Mouse (Mus musculus) CD4-positive, CD25-positive, alpha-beta regulatory T cell, adult 2 months (primary cell): ENCODE results near the gene Dclk2.

Source experiments
- DNase-seq: peaks from one replicate; pipeline ENCODE4 v3.0.0-alpha.2; 2012; ENCODE audit warnings: low read depth, low spot score

Dclk2 gene

GRCm38 (mm10) chr3:86799041-86799440 lies 121.6 kb downstream of the Dclk2 start:
- DNase-seq: no peak

GRCm38 (mm10) chr3:86797871-86798460 lies 122.7 kb downstream of the Dclk2 start:
- DNase-seq: no peak

DNA sequence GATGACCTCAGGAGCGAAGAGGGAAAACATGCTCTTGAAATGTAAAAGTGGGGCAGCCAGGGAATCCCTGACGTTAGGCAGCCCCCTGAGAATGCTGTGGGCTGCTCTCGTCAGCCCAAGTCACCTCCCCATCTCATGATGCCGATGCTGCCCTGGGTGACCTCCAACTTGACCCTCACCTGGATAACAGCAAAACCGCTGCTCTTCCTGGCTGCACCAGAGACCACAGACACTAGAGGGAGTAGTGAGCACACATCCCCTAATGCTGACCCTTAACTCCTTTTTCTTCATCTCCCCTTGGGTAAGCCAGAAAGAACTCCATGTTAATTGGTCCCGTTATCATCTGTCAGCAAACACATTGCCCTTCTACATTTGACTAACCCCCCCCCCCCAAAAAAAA lies 123.9 kb downstream of the Dclk2 start:
- DNase-seq: peak; percentile 48

- DNase-seq: no peak
Measured at GRCm38 (mm10) chr3:86793720-86794191, 126.9 kb downstream of the Dclk2 start.

GRCm38 (mm10) chr3:86793264-86793663 lies 127.4 kb downstream of the Dclk2 start:
- DNase-seq: no peak

GRCm38 (mm10) chr3:86789752-86790151 lies 130.9 kb downstream of the Dclk2 start:
- DNase-seq: no peak

DNA sequence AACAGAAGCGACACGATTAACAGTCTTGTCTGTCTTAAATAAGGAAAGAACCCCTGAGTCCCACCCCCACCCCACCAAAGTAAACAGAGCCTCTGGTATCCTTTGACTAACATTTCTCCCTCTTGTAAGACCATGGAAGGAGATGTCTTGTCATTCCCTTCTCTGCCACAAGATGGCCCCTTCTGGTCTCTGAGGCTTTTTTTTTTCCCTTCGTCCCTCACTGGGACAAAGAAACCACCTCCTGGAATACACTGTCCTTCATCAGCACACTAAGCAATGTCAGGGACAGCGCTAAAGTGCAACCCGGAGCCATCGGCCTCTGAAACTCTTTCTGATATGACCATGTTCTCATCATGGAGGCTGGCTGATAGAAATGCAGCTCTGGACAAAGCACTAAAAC lies 131.9 kb downstream of the Dclk2 start:
- peak; percentile 73 for DNase-seq

DNA sequence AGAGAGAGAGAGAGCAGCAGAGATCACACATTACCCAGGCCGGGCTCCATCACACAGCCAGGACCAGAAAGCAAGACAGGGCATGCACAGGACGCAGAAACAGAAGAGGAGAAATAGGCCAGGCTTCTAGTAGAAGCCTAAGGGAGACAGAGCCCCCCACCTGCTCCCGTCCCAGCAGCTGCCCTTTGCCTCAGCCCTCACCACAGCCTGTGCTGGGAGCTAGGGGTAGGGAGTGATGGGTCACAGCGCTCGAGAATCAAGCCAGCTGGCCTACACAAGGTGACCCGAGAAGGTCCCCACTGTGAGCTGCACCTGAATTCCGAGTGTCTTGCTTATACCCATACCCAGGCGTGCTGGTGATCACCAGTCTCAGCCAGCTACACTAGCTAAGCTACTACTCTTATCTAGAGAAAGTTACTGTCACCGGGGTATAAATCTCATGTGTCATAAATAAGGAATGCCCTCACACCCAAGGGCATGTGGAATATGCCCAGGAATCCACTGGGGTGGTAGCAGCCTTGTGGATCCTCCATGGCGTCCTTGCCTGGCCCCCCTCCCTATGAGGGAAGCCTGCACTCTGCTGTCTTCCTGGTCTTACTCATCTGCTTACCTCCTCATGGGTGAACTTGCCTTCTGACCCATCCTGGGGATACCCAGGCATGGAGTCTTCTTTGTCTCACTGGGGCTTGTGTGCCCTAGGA lies 133.1 kb downstream of the Dclk2 start:
- DNase-seq: no peak

DNA sequence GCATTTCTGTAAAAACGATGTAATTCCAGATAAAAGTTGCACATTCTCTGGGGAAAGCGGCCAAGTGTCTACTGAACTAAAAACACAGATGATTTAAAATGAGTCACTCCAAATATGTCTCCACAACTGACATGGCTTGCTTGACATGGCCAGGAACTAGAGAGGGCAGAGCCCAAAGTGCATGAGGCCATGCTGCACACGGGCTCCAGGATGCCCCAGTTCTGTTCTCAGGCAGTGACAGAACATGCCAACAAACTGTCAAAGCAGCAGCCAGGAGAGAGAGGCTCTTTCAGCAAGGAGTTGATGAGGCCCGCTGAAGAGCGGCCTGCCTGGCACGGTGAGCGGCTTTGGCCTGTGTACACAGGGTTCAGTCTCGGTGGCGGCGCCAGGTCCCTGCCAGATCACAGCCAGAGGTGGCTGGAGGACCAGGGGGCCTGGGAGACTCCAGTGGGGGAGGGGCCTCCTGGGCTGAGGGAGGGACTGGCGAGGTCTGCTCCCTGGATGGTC lies 133.8 kb downstream of the Dclk2 start:
- no peak for DNase-seq

- DNase-seq: no peak
Measured at GRCm38 (mm10) chr3:86786280-86786679, 134.4 kb downstream of the Dclk2 start.

GRCm38 (mm10) chr3:86784930-86785329 lies 135.7 kb downstream of the Dclk2 start:
- DNase-seq: no peak

DNA sequence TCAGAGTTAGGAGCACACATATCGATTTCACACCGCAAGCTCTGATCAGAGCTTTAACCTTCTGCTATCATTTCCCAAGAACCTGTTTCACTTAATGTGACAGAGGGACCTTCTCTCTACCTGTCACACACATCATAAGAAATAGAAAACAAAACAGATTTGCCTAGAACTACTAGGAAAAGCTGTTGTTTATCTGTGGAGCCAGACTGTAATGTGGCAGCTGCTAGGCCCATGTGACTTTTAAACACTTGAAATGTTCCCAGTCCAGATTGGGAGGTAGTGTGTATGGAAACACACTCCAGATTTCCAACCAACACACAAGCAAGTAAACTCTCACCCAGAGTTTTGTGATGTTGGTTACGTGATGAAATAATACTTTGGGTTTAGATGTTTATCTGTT lies 136.6 kb downstream of the Dclk2 start:
- DNase-seq: no peak

GRCm38 (mm10) chr3:86779704-86780103 lies 140.9 kb downstream of the Dclk2 start:
- DNase-seq: no peak

DNA sequence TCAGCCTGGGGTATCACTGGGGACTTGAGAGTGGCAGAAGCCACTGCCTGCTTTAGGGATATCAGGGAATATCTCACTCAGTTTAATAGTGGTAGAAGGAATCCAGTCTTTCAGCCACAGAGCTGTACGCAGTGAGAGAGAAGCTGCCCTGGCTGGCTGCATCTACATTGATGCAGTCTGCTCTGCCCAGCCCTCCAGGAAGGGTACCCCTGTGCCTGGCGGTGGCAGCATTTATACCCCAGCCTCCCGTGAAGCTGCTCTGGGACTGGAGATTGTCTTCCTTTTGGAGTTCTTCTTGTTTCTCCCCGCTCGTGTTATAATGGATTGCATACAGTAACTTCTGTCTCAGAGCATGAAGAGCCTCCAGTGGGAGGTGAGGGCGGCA lies 145.2 kb downstream of the Dclk2 start:
- no peak for DNase-seq

DNA sequence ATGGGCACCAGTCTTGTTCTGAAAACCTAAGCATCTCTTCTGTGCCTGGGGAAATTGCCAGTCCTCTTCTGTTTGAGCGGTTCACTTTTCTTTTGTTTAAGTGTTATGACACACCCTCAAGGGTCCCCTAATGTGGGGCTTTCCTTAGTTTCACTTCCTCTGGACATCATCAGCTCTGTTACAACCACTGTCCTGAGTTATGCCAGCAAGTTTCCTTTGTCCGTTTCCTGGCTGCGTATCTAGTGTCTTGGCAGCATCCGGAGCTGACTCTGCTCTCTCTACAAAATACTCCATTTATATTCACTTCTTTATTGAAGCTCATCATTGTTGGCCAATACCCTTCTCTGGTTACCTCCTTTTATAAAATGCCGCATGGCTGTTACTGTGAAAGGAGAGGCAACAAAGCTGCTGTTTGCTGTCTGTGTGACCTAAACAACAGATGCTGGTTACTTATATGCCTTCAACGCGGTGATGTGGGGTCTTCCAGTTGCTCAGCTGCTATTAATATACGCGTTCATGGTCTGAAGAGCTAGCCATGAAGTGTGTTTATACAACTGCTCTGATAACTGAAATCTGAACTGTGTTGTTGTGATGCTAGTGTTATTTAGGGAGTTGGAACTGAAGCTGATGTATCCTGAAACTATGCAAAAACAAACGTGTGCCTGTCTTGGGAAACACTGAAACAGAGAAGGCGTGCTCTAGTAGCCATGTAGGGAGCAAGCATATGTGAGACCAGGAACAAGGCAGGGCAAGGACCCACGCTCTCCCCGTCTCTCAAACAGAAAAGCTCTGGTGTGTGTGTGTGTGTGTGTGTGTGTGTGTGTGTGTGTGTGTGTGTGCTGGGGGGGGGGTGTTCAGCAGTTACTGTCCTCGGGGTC lies 145.8 kb downstream of the Dclk2 start:
- DNase-seq: no peak

DNA sequence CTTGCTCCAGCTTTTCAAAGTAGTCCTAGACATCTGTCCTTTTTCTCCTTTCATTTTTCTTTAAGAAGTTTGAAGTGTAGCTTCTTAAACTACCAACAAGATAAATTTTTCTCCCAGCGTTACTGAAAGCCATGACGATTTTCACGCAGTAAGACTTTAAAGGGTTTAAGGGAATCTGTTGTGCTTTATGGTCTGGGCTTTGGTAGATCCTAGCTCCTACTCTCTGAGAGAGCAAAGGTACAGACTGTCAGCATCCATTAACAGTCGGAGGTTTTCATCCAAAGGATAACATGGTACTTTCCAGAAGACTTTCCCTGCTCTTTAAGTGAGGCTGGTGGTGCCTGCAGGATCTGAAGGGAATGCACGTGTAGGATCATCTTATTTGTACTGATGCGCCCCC lies 151.7 kb downstream of the Dclk2 start:
- no peak for DNase-seq

- no peak for DNase-seq
Measured at GRCm38 (mm10) chr3:86768553-86768952, 152.1 kb downstream of the Dclk2 start.

DNA sequence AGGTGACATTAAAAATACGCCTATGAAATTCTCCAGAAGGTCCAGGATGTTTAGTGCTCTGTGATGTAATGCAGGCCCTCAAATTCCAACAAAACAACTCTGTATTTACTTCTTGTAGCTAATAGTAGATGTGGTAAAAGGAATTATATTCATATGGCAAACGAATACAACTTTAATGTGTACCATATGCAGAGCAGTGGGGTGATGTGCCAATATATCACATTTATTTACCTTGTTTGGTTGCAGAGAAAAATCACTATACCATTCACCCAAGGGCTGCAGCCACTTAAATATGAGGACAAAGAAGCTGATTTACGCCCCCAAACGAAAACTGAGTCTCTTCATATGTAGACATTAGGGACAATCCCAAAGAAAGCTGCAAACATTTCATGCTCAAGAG lies 158.2 kb downstream of the Dclk2 start:
- DNase-seq: no peak

GRCm38 (mm10) chr3:86762036-86762415 lies 158.6 kb downstream of the Dclk2 start:
- no peak for DNase-seq

DNA sequence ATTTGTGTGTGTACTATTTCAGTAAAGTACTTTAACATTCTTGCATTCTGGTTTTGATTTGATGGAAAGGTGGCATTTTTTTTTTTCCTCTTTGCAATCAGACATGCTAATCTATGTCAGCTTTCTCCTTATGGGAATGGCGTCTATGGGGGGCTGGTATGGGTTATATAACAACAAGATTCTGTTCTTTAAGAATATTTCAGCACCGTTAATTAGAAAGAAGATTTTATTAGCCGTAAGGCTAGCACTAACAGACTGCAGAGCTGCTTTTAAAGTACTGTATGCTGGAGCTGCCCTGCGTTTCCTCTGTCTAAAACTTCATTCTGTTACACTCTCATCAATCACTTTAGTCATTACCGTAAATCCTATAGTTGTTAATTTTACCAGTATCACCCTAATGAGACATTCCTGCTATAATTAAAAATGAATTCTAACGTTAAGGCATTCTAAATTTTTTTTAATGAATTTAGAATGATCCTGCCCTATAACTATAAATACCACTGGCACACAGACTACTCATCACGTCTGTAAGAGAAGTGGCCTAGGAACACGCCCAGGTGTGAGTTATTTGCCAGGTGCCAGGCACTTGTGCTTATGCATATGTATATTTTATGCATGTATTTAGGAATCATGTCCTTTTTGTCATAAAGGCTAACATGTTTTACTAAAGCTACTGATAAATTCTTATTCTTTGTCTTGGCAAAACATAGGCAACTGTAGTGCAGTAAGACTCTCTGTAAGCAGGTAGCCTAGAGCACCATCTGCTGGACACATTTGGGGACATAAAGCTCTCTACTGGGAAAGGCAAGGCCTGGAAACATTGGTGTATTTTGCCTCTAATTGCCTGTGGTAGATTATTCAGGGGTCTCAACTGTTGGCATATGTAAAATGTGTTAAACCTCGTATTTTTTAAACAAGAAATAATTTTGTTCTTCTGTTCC lies 159.3 kb downstream of the Dclk2 start:
- DNase-seq: peak; percentile 72

GRCm38 (mm10) chr3:86760474-86760873 lies 160.2 kb downstream of the Dclk2 start:
- no peak for DNase-seq
